Mouse (Mus musculus): ENCODE data around the gene Hnrnpr.

Hnrnpr gene

DNA sequence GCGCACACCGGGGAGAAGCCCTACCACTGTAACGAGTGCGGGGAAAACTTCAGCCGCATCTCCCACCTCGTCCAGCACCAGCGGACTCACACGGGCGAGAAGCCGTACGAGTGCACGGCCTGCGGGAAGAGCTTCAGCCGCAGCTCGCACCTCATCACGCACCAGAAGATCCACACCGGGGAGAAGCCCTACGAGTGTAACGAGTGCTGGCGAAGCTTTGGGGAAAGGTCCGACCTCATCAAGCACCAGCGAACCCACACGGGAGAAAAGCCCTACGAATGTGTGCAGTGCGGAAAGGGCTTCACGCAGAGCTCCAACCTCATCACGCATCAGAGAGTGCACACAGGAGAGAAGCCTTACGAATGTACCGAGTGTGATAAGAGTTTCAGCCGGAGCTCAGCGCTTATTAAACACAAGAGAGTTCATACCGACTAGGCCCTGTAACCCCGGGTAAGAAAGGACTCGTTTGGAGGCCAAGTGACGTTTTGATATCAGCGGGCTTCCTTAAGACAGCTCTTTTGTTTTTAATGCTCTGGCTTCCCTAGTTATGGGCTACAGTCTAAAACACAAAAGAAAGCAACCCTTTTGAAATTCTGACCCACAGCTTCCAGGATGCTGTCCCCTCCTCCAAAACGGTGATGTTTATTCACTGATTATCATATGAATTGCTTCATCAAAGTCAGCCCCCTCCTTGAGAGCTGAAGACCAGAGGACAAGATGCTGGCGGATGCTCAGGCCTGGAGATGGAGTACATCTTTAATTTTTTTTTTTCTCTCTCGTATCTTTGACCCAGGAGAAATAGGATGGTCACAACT is 19.8 kb upstream of the Hnrnpr start:
- no peaks in the 10 kb centered on the region; the same call in 1 of the 2 replicates for H3K9me3 ChIP-seq (ENCODE audit: low read length)
- peak overlapping the region; percentile 72 for H3K4me3 ChIP-seq (replicated peaks; ENCODE audit: low read length)
- peaks cover 56% of the 10 kb centered on the region for H3K4me1 ChIP-seq (replicated peaks; ENCODE audit: low read depth, low read length)
- peaks cover 25% of the 10 kb centered on the region for H3K27me3 ChIP-seq (ENCODE audit: insufficient read depth, low read length)
- H3K36me3 ChIP-seq (ENCODE audit: insufficient read depth, low read length): peaks cover 45% of the 10 kb centered on the region
- peak; percentile 13; the same call in 1 of the 2 replicates for TF ChIP-seq NANOG (IDR thresholded peaks at IDR 0.05; ENCODE audit: borderline replicate concordance, low read length)
- TF ChIP-seq POU5F1 (IDR thresholded peaks at IDR 0.05; ENCODE audit: borderline replicate concordance, low read length): no peak

DNA sequence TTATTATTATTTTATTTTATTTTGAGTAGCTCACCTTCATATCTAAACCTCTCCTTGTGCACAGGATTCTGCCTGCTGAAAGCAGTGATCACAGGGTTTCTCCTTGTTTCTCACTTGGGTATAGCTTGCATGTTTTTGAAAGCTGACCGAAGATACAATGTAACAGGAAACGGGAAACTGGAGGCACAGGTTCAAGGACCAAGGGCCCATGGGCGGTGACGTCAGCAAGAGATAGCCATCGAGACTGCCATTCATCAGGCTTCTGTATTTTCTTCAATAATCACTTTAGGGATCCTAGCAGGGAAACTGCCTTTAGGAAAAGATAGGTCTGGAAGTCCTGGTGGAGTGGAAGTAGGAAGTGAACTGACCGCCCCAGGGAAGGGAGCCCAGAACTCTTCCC is 19.1 kb upstream of the Hnrnpr start:
- Histone ChIP-seq H3K4me3 (replicated peaks; ENCODE audit: low read length) (0 out of 2 replicates have a peak overlapping the region, but pooled peaks have one; percentile 0), H3K36me3 (ENCODE audit: insufficient read depth, low read length) (peaks cover 45% of the 10 kb centered on the region), H3K27me3 (ENCODE audit: insufficient read depth, low read length) (peaks cover 25% of the 10 kb centered on the region), H3K4me1 (replicated peaks; ENCODE audit: low read depth, low read length) (peaks cover 49% of the 10 kb centered on the region), H3K9me3 (ENCODE audit: low read length) (no peaks in the 10 kb centered on the region; the same call in 1 of the 2 replicates)
- TF ChIP-seq CTCF (conservative IDR thresholded peaks at IDR 0.05; ENCODE audit: low read length) (no peak), NANOG (IDR thresholded peaks at IDR 0.05; ENCODE audit: borderline replicate concordance, low read length) (no peak), POU5F1 (IDR thresholded peaks at IDR 0.05; ENCODE audit: borderline replicate concordance, low read length) (no peak)

DNA sequence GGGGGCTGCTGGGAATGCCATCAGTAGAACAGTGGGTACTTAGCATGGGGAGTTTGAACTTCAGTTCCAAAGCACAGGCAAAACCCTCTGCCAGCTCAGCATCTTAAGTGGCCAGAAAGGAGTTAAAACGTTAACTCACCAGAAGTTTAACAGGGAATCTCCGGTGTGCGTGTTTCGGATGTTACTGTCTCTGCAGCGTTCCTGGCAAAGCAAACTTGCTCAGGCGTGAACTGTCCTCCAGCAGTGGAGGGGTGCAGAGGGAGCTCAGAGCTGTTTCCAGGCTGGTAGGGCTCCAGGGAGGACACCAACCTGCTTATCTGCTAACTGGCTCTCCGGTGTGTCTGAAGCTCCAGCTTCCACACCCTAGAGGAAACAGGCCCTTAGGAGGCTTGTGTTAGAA is 14.8 kb upstream of the Hnrnpr start:
- TF ChIP-seq CTCF (conservative IDR thresholded peaks at IDR 0.05; ENCODE audit: low read length): no peak
- TF ChIP-seq POU5F1 (IDR thresholded peaks at IDR 0.05; ENCODE audit: borderline replicate concordance, low read length): no peak
- no peak for TF ChIP-seq NANOG (IDR thresholded peaks at IDR 0.05; ENCODE audit: borderline replicate concordance, low read length)
- H3K9me3 ChIP-seq (ENCODE audit: low read length): no peaks in the 10 kb centered on the region
- H3K36me3 ChIP-seq (ENCODE audit: insufficient read depth, low read length): peaks cover 17% of the 10 kb centered on the region
- H3K4me1 ChIP-seq (replicated peaks; ENCODE audit: low read depth, low read length): peaks cover 23% of the 10 kb centered on the region
- H3K27me3 ChIP-seq (ENCODE audit: insufficient read depth, low read length): peaks cover 2% of the 10 kb centered on the region
- H3K4me3 ChIP-seq (replicated peaks; ENCODE audit: low read length): no peak overlapping the region

DNA sequence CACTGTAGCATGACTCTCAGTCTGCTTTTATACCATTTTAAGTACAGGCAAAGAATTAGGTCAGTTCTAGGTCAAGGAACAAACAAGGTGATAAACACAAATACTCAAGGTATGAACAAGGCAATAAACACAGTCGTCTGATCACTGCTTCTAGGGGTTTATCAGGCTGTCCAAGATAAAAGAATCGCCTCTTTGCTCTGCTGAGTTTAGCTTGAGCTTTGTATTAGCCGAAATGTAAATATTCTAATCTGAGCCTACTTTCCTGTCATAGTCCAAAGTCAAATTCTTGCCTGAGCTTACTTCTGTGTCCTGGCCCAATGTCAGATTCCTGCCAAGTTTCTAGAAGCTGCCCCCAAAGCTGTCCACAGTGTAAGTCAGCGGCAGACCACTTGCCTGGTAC is 8.3 kb upstream of the Hnrnpr start:
- Histone ChIP-seq H3K4me1 (replicated peaks; ENCODE audit: low read depth, low read length) (peaks cover 13% of the 10 kb centered on the region), H3K27me3 (ENCODE audit: insufficient read depth, low read length) (0 out of 2 replicates have a peak, but pooled peaks cover 2% of the 10 kb centered on the region), H3K4me3 (replicated peaks; ENCODE audit: low read length) (no peak overlapping the region), H3K36me3 (ENCODE audit: insufficient read depth, low read length) (no peaks in the 10 kb centered on the region), H3K9me3 (ENCODE audit: low read length) (no peaks in the 10 kb centered on the region)
- TF ChIP-seq POU5F1 (IDR thresholded peaks at IDR 0.05; ENCODE audit: borderline replicate concordance, low read length) (no peak), NANOG (IDR thresholded peaks at IDR 0.05; ENCODE audit: borderline replicate concordance, low read length) (no peak), CTCF (conservative IDR thresholded peaks at IDR 0.05; ENCODE audit: low read length) (no peak)

DNA sequence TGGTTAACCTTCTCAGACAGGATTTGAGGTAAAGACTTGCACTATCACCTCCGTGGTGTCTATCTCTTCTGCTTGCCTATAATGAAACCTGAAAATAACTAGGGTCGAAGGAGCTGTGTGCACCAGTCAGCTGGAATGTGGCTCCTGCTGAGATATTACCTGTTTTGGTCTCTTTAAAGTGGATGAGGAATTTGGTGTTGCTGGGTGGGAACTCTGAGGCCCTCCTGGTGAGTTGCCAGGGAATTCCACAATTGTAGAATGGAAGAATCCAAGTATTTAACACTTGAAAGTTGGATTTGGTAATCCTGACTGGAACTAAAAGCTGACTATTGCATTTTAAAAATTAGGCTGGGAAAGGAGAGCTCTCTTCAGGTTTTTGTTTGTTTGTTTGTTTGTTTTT is 6.6 kb upstream of the Hnrnpr start:
- H3K9me3 ChIP-seq (ENCODE audit: low read length): no peaks in the 10 kb centered on the region
- TF ChIP-seq POU5F1 (IDR thresholded peaks at IDR 0.05; ENCODE audit: borderline replicate concordance, low read length) (no peak), CTCF (conservative IDR thresholded peaks at IDR 0.05; ENCODE audit: low read length) (no peak), NANOG (IDR thresholded peaks at IDR 0.05; ENCODE audit: borderline replicate concordance, low read length) (no peak)
- H3K36me3 ChIP-seq (ENCODE audit: insufficient read depth, low read length): no peaks in the 10 kb centered on the region
- H3K27me3 ChIP-seq (ENCODE audit: insufficient read depth, low read length): 0 out of 2 replicates have a peak, but pooled peaks cover 2% of the 10 kb centered on the region
- H3K4me1 ChIP-seq (replicated peaks; ENCODE audit: low read depth, low read length): peaks cover 23% of the 10 kb centered on the region
- H3K4me3 ChIP-seq (replicated peaks; ENCODE audit: low read length): no peak overlapping the region

DNA sequence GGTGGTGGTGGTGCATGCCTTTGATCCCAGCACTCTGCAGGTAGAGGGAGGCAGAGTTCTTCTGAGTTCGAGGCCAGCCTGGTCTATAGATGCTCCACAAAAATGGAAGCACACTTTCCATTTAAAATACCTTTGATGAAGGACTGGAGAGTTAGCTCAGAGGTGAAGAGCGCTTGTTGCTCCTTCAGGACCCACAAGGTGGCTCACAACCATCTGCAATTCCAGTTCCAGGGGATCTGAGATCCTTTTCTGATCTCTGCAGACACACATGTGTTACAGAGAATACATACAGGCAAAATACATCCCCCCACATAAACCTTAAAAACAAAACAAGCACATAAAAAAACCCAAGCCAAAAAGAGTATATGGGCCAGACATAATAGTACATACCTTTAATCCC is 2.4 kb upstream of the Hnrnpr start:
- Histone ChIP-seq H3K9me3 (ENCODE audit: low read length) (no peaks in the 10 kb centered on the region), H3K36me3 (ENCODE audit: insufficient read depth, low read length) (peaks cover 6% of the 10 kb centered on the region), H3K27me3 (ENCODE audit: insufficient read depth, low read length) (no peaks in the 10 kb centered on the region), H3K4me3 (replicated peaks; ENCODE audit: low read length) (no peak overlapping the region), H3K4me1 (replicated peaks; ENCODE audit: low read depth, low read length) (peaks cover 41% of the 10 kb centered on the region)
- TF ChIP-seq CTCF (conservative IDR thresholded peaks at IDR 0.05; ENCODE audit: low read length) (no peak), NANOG (IDR thresholded peaks at IDR 0.05; ENCODE audit: borderline replicate concordance, low read length) (no peak), POU5F1 (IDR thresholded peaks at IDR 0.05; ENCODE audit: borderline replicate concordance, low read length) (no peak)

DNA sequence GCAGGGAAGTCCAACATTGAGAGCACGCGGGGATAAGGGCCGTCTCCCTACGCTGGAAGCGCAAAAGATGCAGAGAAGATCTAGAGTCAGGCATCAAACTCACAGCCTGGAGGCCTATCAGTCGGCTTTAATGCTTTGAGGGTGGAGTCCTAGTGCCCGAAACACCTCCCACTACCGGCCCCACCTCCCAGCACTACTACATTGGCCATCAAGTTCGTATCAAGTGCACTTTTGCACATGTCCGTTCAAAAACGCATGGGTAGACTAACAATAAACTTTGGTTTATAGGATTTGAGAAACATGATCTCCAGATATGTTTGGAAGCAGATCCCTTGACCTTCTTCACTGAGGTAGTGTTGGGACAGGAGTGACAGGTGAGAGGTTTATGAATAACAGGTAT is 962 bp upstream of the Hnrnpr start:
- H3K36me3 ChIP-seq (ENCODE audit: insufficient read depth, low read length): peaks cover 18% of the 10 kb centered on the region
- no peaks in the 10 kb centered on the region for H3K9me3 ChIP-seq (ENCODE audit: low read length)
- no peak for TF ChIP-seq NANOG (IDR thresholded peaks at IDR 0.05; ENCODE audit: borderline replicate concordance, low read length)
- no peak for TF ChIP-seq POU5F1 (IDR thresholded peaks at IDR 0.05; ENCODE audit: borderline replicate concordance, low read length)
- TF ChIP-seq CTCF (conservative IDR thresholded peaks at IDR 0.05; ENCODE audit: low read length): no peak
- H3K27me3 ChIP-seq (ENCODE audit: insufficient read depth, low read length): no peaks in the 10 kb centered on the region
- peaks cover 47% of the 10 kb centered on the region for H3K4me1 ChIP-seq (replicated peaks; ENCODE audit: low read depth, low read length)
- peak overlapping the region; percentile 94 for H3K4me3 ChIP-seq (replicated peaks; ENCODE audit: low read length)

DNA sequence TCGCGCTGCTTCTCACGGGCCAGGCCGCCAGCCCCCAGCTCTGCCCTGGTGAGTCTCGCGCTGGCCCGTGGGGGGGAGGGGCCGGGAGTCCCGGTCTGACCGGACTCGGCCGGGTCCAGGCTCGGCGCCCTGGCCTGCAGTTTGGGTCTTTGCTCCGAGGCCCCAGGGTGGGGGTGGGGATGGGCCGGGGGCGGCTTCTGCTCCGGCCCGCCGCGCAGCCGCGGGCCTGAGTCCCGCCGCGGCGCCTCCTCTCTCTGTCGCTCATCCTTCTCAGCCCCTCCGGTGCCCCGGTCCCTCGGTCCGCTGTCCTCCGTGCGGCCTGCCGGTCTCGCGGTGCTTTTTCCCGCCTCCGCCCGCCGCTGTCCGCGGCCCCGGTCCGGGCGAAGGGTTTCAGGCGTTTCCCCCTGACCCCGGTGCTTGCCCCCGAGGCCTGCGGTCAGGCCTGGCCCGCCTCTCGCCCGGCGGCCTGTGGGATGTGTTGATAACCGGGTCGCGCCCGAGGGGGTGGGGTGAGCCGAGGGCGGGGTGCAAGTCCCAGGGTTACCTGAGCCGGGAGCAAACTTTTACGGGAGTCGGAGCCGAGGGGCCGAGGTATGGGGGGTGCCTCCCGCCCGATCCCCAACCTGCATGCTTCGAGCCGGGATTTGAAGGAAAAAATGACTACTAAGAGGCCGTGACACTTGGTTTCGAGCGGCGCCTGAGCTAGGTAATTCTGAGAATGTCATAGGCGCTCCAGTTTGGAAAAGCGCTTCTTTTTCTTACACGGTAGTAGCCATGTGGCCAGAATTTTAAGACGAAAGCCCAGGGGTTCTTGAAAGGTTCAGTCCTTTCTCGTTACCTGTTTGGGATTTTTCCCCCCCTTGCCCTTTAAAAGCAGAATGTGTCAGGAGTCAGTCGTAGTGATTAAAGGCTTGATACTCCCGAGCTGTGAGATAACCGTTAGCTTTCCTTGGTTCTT is 579 bp downstream of the Hnrnpr start:
- Histone ChIP-seq H3K9me3 (ENCODE audit: low read length) (no peaks in the 10 kb centered on the region), H3K36me3 (ENCODE audit: insufficient read depth, low read length) (peaks cover 23% of the 10 kb centered on the region), H3K4me1 (replicated peaks; ENCODE audit: low read depth, low read length) (peaks cover 59% of the 10 kb centered on the region), H3K27me3 (ENCODE audit: insufficient read depth, low read length) (no peaks in the 10 kb centered on the region), H3K4me3 (replicated peaks; ENCODE audit: low read length) (peak overlapping the region; percentile 94)
- TF ChIP-seq CTCF (conservative IDR thresholded peaks at IDR 0.05; ENCODE audit: low read length) (no peak), POU5F1 (IDR thresholded peaks at IDR 0.05; ENCODE audit: borderline replicate concordance, low read length) (no peak), NANOG (IDR thresholded peaks at IDR 0.05; ENCODE audit: borderline replicate concordance, low read length) (no peak)

All from E14TG2a.4 (cell line).